ENCODE assay signal across 8 mouse cellular contexts in genomic region chr16:64850287-64851084, GRCm38 (mm10). TPM values are rescaled to one million over a fixed set of nuclear protein-coding genes. Genes with fewer than 3 reads are reported as not detected.
DNase-seq lines count a peak whose midpoint lies in the region; ATAC-seq and TF ChIP-seq lines count a peak whose summit lies in the region.

No protein-coding gene starts in this region.

- peak overlapping the region; percentile 94 for H3K27ac ChIP-seq in heart, adult 2 months
- H3K27ac ChIP-seq in stomach, embryonic 16.5 days (ENCODE audit: low read length) = peak overlapping the region; percentile 93

- H3K9me3 ChIP-seq in stomach, embryonic 16.5 days (replicated peaks; ENCODE audit: control insufficient read depth, low read length) = no peaks in the 10 kb centered on the region

- TF ChIP-seq POLR2A in heart, adult 2 months (IDR thresholded peaks at IDR 0.05; ENCODE audit: insufficient read depth, low read depth, low read length) = no peak

- H3K4me1 ChIP-seq in heart, adult 2 months (ENCODE audit: control insufficient read depth, insufficient read depth, low read length) = peaks cover 8% of the 10 kb centered on the region
- H3K4me1 ChIP-seq in stomach, embryonic 16.5 days (ENCODE audit: control insufficient read depth, insufficient read depth, low read length) = peaks cover 3% of the 10 kb centered on the region; the same call in 1 of the 2 replicates

- 0 out of 2 replicates have a peak, but pooled peaks have one; percentile 2 for ATAC-seq in monocyte, adult 5-6 weeks (replicated peaks; ENCODE audit: insufficient number of reproducible peaks, low FRiP score, low TSS enrichment, poor library complexity, severe bottlenecking)
- no peak for ATAC-seq in stomach, embryonic 16.5 days (ENCODE audit: insufficient read depth, low FRiP score)

- H3K27me3 ChIP-seq in heart, adult 2 months (ENCODE audit: control insufficient read depth, insufficient read depth, low read length) = no peaks in the 10 kb centered on the region
- no peaks in the 10 kb centered on the region for H3K27me3 ChIP-seq in stomach, embryonic 16.5 days (ENCODE audit: control insufficient read depth, insufficient read depth, low read length)

- peak overlapping the region; percentile 90 for H3K9ac ChIP-seq in heart, adult 2 months (ENCODE audit: low read depth, low read length)
- peak overlapping the region; percentile 96 for H3K9ac ChIP-seq in stomach, embryonic 16.5 days (ENCODE audit: low read length)

- peak overlapping the region; percentile 100 for H3K4me3 ChIP-seq in heart, adult 2 months
- peak overlapping the region; percentile 99 for H3K4me3 ChIP-seq in stomach, embryonic 16.5 days (replicated peaks; ENCODE audit: low read length)

- peaks cover 6% of the 10 kb centered on the region; the same call in 1 of the 2 replicates for H3K79me2 ChIP-seq in heart, adult 2 months (replicated peaks; ENCODE audit: control insufficient read depth, insufficient read depth, low read length)

- DNase-seq in lung, adult 18-20 months = peak; percentile 37 to 46
- DNase-seq in lung, postnatal 25 days (ENCODE audit: low spot score) = no peak
- DNase-seq in embryo, embryonic 11 days = peak; percentile 57
- peak; percentile 31 to 50 for DNase-seq in heart, adult 2 months
- DNase-seq in kidney, adult 9 months = peak; percentile 42
- DNase-seq in liver = peak; percentile 61

- intact Hi-C loops in heart, adult 2 months (cut with DNase I) = loop anchor here (1.0 kb wide), 1 partner anchor 79 kb away; the partner anchor contains the start of gene 4930453N24Rik

- no peak for TF ChIP-seq CTCF in heart, adult 2 months (IDR thresholded peaks at IDR 0.05)

- peaks cover 21% of the 10 kb centered on the region for H3K36me3 ChIP-seq in heart, adult 2 months (ENCODE audit: control insufficient read depth, insufficient read depth, low read length)
- H3K36me3 ChIP-seq in stomach, embryonic 16.5 days (ENCODE audit: control insufficient read depth, insufficient read depth, low read length) = peaks cover 10% of the 10 kb centered on the region

- no peak for TF ChIP-seq EP300 in heart, adult 2 months (IDR thresholded peaks at IDR 0.05; ENCODE audit: insufficient read depth, low read depth, low read length)

- peak overlapping the region; percentile 95 for H3K4me2 ChIP-seq in stomach, embryonic 16.5 days (ENCODE audit: low read depth, low read length)

- WGBS in heart, adult 2 months = under 1% methylated on average over 16 of the region's 16 CpGs
- WGBS in stomach, embryonic 16.5 days = 2% methylated on average over 16 of the region's 16 CpGs

RNA-seq across cellular contexts. Expression of gene Zfp654, which starts 1.0 kb away (rescaled TPM):
- total RNA-seq in heart, adult 2 months (2021) = 10 to 100 TPM in 1 of 2 experiments, 1 to 10 TPM in 1; 7.2 to 10.6 TPM
- polyA plus RNA-seq in heart, adult 2 months (2012; rRNA removed) = 1.3 and 2.9 TPM in 2 replicates
- 20.6 to 26.0 TPM (median 22.4 TPM) in 3 replicates for total RNA-seq in monocyte, adult 5-6 weeks (2017)
- 5.3 and 6.4 TPM in 2 replicates for polyA plus RNA-seq in stomach, embryonic 16.5 days (2015; fragmentation: Nextera tagmentation; extraction: Ambion mirVana)

RNA-seq across cellular contexts. Expression of gene Cggbp1, which starts 1.3 kb away (rescaled TPM):
- total RNA-seq in heart, adult 2 months (2021) = 10 to 100 TPM; 37.1 to 37.4 TPM
- polyA plus RNA-seq in heart, adult 2 months (2012; rRNA removed) = 7.9 and 17.9 TPM in 2 replicates
- 79.2 to 119 TPM (median 83.8 TPM) in 3 replicates for total RNA-seq in monocyte, adult 5-6 weeks (2017)
- 74.5 and 74.6 TPM in 2 replicates for polyA plus RNA-seq in stomach, embryonic 16.5 days (2015; fragmentation: Nextera tagmentation; extraction: Ambion mirVana)
